Mouse (Mus musculus) testis, postnatal 10 days (tissue): ENCODE data around the gene 1520401A03Rik.
A peak's percentile ranks its signal among the peaks of the same experiment; 100 is the strongest.

Experiments used
- DNase-seq: peaks from one replicate; pipeline ENCODE4 v3.0.0; 2021; ENCODE audit warnings: low spot score

Gene 1520401A03Rik

GRCm38 (mm10) chr17:23742941-23743340 lies 20.4 kb upstream of the 1520401A03Rik start:
- no peak for DNase-seq

- DNase-seq, result no peak
Measured at GRCm38 (mm10) chr17:23742210-23742793, 19.7 kb upstream of the 1520401A03Rik start.

GRCm38 (mm10) chr17:23741359-23742209 lies 19.0 kb upstream of the 1520401A03Rik start:
- DNase-seq, result no peak

- DNase-seq, result no peak
Measured at GRCm38 (mm10) chr17:23740598-23741021, 18.0 kb upstream of the 1520401A03Rik start, which contains the start of gene Paqr4. Paqr4 (minus strand) TSS chr17:23740867.

GRCm38 (mm10) chr17:23740136-23740584 lies 17.6 kb upstream of the 1520401A03Rik start:
- peak; percentile 87 for DNase-seq

GRCm38 (mm10) chr17:23739202-23740135 lies 16.9 kb upstream of the 1520401A03Rik start:
- DNase-seq, result no peak

GRCm38 (mm10) chr17:23738836-23739201 lies 16.2 kb upstream of the 1520401A03Rik start:
- DNase-seq, result no peak

- no peak for DNase-seq
Measured at GRCm38 (mm10) chr17:23737493-23738445, 15.2 kb upstream of the 1520401A03Rik start.

GRCm38 (mm10) chr17:23734341-23734740 lies 11.8 kb upstream of the 1520401A03Rik start:
- no peak for DNase-seq

- DNase-seq, result no peak
Measured at GRCm38 (mm10) chr17:23730441-23730840, 7.9 kb upstream of the 1520401A03Rik start.

- DNase-seq, result peak; percentile 78
Measured at GRCm38 (mm10) chr17:23726758-23727142, 4.2 kb upstream of the 1520401A03Rik start.

GRCm38 (mm10) chr17:23725999-23726757 lies 3.6 kb upstream of the 1520401A03Rik start, which contains the start of gene Pkmyt1:
Pkmyt1 (plus strand) TSS chr17:23726336.
- DNase-seq, result peak; percentile 98

GRCm38 (mm10) chr17:23725477-23725876 lies 2.9 kb upstream of the 1520401A03Rik start:
- DNase-seq, result no peak

GRCm38 (mm10) chr17:23721886-23722285 lies 697 bp downstream of the 1520401A03Rik start:
- no peak for DNase-seq

GRCm38 (mm10) chr17:23719455-23719854 lies 3.1 kb downstream of the 1520401A03Rik start:
- no peak for DNase-seq

- no peak for DNase-seq
Measured at GRCm38 (mm10) chr17:23717003-23717402, 5.6 kb downstream of the 1520401A03Rik start.

GRCm38 (mm10) chr17:23706212-23706611 lies 16.4 kb downstream of the 1520401A03Rik start:
- peak; percentile 88 for DNase-seq

GRCm38 (mm10) chr17:23705525-23706104 lies 17.0 kb downstream of the 1520401A03Rik start:
- DNase-seq, result no peak

- DNase-seq, result no peak
Measured at GRCm38 (mm10) chr17:23704741-23705140, 17.8 kb downstream of the 1520401A03Rik start.

- DNase-seq, result no peak
Measured at GRCm38 (mm10) chr17:23703301-23703700, 19.3 kb downstream of the 1520401A03Rik start.
